Mouse (Mus musculus): ENCODE results near the gene Urgcp.

DNA sequence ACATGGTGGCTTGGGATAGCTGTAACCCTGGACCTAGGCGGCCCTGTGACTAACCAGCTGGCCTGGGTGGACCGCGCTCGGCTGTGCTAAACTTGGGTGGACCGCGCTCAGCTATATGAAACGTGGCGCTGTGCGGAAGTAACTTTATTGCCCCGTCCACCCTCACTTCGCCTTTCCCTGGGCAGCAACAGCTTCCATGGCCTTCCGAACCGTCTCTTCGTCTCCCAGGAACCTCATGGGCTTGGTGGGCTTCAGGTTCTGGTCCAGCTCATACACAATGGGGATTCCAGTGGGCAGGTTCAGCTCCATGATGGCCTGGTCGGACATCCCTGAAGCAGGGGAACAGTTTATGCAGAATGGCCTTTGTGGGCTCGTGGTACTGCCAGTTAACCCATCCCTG lies 39.3 kb upstream of the Urgcp start:
- TF ChIP-seq CTCF (IDR thresholded peaks at IDR 0.05; ENCODE audit: control insufficient read depth, insufficient read depth, insufficient replicate concordance, low read depth, low read length) (no peak), POLR2A (IDR thresholded peaks at IDR 0.05; ENCODE audit: control insufficient read depth, low read depth, low read length) (no peak)

Data from testis, adult 2 months (tissue).